Mouse (Mus musculus) heart, postnatal 36 days (tissue): ENCODE data around the gene Rtp4. TPM values are rescaled to one million over a fixed set of nuclear protein-coding genes. Genes with fewer than 3 reads are reported as not detected.

Experiments used
- DNase-seq, 2 experiments: peaks; one replicate each; pipeline ENCODE4 v3.0.0; 2021 to 2022
- intact Hi-C: fragments of 180-260 bp; cut with DNase I; formaldehyde crosslinking; loops from one replicate; pipeline ENCODE4 v1.15.1; 2025
- total RNA-seq, 2 experiments: library from RNA; stranded (reverse); gene quantifications; 2 replicates each; pipeline ENCODE4 v1.2.3; 2021

Rtp4 gene
- total RNA-seq, 2 experiments from 2014 or later: 6.5 to 11.9 TPM

DNA sequence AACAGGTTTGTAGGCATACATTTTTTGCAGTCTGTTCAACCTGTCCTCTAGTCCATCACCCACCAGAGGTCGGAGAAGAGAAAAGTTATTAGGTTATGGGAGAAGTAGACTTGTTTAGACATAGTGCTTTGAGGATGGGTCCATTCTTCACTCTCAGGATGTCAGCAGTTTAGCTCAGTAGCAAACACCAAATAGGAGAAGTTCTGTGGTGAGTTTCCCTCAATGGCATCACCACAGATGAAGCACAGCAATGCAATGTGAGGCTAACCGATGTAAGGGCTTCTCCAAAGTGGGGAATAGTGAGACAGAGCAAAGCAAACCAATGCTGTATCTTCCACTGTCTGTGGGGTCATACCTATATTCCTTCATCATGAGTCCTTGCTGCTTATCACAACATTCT lies 37.6 kb downstream of the Rtp4 start:
- intact Hi-C loops: no loop called here
- no peak for DNase-seq

DNA sequence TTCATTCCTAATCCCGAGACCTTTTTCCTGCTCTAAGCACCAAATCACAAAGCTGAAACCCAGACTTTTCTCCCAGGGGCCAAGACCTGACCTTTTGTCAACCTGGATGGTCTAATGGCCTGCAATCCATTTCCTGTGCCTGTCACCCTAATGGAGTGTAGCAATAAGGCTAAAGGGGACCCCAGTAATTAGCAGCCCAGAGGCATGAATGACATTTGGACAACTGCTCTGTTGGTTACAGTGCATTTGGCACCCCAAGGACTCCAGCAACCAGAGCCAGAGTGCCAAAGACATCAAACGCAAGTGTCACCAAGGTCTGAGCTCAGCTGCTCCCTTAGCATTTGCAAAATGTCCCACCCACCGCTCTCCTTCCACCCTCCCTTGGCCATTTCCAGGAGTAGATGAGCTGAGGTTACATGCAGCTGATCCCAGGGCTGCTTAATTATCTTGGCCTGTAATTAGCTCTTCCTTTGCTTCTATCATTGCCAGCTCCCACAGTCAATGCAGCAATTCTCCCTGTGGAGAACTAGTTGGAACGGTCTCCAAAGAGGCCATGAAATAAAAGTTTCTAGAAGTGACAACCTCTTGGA lies 48.4 kb downstream of the Rtp4 start:
- no peak for DNase-seq
- intact Hi-C loops: no loop called here

DNA sequence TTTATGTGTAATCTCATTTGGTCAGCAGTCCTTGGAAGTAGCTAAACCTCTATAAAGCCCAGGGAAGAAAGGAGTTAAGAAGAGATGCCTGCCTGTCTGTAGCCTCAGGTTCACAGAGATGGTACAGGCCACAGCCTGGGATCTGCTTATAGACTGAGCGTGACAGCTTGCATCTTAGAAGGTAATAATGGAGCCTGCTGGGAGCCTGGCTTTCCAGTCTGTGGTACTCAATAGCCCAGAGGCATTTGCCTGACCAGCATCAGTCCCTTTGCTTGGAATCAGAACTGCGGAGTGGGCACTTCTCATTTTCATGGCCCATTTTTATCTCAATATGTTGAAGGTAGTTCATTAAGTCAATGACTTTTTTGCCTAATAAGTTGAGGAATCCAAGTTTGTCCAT lies 54.5 kb downstream of the Rtp4 start:
- intact Hi-C loops: no loop called here
- DNase-seq: no peak

DNA sequence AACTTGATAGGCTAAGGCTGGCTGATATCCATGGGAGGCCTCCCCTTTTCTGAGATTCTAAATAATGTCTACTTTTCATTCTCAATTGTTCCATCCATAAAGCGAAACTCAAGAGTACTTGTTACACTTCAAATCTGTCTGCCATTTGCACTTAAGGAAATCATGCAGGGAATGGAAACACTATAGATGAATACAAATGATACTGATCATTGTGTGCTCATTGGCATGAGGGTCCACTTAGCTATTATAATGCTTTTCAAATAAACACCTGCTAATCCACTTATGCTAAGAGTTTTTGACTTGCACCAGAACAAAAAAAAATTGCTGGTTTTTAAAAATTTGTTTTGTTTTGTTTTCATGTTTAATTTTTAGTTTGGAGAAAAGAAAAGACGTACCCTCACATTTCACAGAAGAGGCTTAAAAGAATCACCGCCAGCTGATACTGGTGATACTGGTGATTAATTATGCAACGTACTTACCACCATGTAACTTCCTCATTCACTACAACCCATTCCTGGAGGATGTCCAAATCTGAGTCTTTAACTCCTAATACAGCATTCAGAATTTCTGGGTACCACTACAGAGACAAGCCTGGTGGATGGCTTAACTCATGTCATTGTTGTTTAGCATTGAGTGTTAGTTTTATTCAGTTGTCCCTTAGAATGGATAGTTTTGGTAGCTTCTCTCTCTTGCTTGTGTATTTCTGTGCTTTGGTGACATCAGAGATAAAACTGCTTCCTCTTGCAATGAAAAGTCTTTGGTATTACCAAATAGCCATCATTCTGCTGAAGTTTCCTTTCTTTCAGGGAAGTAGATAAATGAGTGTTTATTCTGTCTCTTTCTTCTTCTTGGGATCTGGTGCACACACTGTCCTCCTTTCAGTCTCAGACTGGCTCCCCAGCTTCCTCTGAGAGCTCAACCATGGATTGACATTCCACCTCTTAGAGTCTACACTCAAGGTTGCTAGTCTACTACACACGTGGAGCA lies 71.3 kb downstream of the Rtp4 start:
- intact Hi-C loops: no loop called here
- DNase-seq: no peak

DNA sequence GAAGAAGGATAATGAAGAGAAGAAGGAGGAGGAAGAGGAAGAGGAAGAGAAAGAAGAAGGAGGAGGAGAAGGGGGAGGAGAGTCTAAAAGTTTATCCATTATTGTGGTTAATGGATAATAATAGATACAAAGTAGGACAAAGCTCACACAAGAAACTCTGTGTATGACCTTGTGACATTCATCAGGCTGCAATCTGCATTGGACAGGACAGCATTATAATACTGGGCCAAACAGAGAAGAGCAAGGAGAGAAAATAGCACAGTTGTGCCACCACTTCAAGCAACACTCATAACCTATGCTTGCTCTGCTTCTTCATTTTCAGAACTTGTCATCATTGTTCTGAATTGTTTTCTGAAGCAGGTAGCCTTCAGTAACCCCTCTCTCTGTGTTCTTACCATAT lies 72.4 kb downstream of the Rtp4 start:
- DNase-seq: no peak
- intact Hi-C loops: no loop called here

DNA sequence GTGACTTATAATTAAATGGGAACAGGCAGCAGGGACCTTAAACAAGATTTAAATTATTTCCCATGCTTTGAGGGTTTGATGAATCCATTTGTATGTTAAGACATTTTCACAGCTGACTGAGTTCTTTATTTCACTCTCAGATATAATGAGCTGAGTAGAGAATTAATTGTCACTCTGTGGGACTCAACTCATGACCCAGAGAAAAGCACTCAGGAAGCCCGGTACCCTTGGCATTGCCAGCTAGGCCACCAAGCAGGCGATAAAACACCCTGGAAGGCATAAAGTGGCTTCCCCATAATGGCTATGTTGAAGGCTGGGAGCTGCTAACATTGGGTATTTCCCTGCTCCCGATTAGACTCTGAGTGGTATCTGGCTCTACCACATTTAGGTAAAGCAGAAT lies 76.6 kb downstream of the Rtp4 start:
- DNase-seq: no peak
- intact Hi-C loops: no loop called here

DNA sequence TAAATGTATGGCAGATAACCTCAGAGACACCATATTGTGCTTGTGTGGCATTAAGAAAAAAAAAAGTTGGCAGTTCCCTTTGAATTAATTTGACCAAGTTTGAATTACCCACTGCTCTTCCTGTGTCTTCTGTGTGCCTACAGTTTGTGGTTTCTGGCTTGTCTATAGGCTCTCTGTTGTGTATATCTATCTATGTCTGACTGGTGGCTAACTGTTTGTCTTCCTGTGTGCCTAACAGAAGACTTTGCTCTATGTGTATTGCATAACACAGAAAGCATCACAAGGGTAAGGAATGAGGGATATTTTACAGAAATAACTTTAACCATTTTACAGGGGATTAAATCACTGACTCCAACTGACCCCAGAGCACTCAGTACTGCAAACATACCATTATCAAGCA lies 77.9 kb downstream of the Rtp4 start:
- intact Hi-C loops: no loop called here
- DNase-seq: no peak

DNA sequence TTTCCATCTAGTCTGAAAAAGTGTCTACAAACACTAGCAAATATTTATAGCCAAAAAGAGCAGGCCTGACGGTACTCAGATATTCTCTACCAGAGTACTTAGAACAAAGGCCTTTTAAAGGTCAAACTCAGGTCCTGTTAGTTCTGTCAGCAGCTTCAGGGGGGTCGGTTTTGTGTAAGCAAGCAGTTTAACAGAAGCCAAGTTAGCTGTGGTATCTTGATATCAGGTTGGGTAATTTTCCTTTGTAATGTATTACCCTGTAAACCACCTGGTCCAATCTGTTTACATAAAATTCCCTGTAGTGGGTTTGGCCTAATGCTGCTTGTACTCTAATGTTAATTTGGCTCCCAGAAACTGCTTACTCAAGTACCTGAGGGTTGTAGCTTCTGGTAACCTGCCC lies 86.1 kb downstream of the Rtp4 start:
- no peak for DNase-seq
- intact Hi-C loops: no loop called here

DNA sequence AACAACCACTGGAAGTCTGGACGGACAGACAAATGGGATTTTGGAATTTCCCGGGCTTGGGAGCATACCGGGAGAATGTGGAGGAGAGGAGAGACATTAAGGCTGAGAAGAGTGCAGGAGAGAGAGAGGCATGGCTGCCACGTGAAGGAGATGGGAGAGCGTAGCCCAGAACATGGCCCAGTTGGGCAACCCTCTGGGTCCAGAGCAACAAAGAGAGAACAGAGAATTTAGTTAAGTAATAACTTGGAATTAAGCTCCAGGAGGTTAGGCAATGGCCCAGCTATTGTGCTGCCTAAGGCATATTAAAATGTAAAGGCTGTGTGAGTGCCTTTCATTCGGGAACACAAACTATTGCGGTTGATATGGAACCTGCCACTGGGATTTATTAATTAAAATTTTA lies 86.6 kb downstream of the Rtp4 start:
- intact Hi-C loops: no loop called here
- DNase-seq: no peak

DNA sequence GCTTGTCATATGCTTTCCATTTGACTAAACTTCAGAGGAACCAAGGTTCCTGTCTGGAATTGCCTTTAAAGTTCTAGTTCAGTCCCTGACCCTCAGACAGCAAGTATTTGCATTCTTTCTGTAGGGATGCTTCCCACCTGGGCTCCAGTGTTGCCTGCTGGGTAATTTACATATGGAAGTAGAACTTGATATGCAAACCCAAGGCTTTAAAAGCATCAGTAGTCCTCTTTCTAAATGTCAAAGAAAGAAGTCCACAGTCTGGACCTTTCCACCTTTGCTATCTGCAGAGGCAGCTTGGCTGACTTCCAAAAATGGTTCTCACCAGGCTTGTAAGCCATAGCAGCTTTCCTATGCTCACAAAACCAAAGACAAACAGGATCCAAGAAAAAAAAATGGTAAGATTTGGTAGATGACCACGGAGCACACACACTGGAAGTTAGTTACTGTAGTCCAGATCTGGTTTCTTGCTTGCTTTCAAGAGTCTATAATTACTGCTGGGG lies 87.9 kb downstream of the Rtp4 start:
- intact Hi-C loops: no loop called here

DNA sequence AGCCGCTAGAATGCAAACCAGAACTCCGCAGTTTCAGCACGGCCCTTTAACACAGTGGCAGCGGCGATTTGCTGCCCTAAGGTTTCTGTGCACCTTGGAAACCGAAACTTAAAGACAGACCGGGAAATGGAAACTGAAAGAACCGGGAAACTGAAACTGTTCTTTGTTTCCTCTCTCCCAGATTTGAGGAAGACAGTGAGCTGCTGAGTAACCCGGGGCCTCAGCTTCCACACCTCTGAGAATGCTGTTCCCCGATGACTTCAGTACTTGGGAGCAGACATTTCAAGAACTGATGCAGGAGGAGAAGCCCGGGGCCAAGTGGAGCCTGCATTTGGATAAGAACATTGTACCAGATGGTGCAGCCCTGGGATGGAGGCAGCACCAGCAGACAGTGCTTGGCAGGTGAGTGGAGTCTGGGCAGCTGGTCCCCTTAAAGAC lies 89.7 kb downstream of the Rtp4 start:
- DNase-seq: peak; percentile 63 to 72
- intact Hi-C loops: no loop called here

More for the DNA sequence above, 87.9 kb downstream of the Rtp4 start:
- no peak for DNase-seq

DNA sequence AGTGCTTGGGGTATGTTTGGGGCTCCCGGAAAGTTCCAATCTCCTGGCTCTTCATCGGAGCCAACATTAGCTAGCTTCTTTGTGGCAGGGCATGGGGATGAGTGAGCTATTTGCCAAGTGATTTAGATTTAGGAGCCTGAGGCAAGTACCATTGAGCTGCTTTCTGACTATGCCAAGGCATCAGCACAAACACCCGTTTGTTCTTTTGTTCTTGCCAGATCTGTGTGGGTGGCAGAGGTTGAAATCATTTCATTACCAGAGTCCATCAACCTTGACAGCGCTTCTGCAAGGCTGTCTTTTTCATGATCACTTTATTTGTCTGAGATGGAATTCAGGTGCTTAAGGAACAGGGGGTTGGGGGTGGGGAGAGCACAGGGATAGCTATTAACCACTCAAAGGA lies 104.1 kb downstream of the Rtp4 start:
- intact Hi-C loops: no loop called here
- DNase-seq: no peak

DNA sequence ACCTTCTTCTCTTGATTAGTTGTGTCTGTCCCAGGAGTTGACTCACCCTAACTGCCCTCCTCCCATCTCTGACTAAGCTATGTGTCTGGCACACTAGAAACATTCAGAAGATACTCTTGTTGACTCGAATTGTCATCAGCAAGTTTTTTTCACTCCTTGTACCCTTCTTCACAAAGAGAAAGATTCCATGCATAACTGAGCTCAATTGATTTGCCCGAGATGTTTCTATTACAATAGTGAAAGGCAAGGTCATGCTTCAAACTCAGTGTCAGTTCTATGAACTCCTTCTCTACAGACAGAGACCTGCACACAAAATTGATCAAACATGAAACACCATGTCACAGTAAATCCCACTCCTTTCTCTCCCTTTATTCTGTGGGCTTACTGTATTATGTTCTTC lies 111.4 kb downstream of the Rtp4 start:
- intact Hi-C loops: no loop called here
- no peak for DNase-seq

DNA sequence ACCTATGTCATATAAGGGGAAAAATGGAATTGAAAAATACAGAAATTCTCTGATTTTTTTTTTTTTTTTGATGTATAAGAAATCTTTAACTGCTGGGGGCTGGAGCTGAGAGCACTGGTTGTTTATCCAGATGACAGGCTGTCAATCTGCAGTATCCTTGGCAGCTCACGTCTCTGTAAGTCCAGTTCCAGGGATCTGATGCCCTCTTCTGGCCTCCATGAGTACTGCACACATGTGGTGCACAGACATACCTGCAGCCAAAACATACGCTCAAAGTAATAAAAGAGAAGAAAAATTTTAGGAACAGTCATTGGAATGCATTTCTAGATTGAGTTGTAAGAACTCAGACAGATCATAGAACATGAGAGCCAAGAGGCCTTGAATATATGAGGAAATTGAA lies 112.6 kb downstream of the Rtp4 start:
- DNase-seq: peak in 1 of 2 experiments; percentile 20
- intact Hi-C loops: no loop called here

DNA sequence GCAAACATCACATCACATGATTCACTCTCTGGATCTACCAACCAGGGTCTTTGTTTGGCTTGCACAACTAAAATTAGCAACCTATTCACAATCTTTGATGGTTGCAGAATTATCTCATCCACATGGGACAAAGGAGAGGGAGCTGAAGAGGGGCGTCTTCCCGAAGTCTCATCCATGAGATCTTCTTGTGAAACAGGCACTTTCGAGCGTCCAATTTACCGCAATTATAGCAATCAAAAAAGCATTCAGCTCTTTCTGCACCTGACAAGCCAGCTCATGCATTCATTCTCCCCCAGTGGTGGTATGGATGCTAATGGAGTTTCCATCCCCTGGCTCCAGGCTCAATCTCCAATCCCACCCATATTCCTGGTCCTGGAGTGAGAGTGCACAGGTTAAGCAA lies 132.9 kb downstream of the Rtp4 start:
- intact Hi-C loops: no loop called here
- DNase-seq: no peak

DNA sequence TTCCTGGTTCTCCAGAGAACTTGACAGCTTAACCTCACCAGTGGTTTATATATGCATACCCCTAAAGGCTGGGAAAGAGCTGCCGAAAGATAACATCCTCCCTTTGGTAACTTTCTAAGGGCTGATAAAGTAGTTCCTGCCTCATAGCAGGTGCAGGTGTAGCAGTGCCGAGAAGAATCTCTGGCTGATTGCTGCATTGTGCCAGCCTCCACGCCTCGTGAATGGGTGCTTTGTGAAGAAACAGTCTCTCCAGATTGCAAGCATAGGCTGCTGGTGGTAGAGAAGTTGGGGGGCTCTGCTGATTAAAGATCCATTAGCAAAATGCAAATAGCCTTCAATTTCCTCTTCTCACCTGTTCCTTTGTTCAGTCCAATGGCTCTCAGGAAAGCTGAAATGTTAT lies 133.4 kb downstream of the Rtp4 start:
- DNase-seq: no peak
- intact Hi-C loops: no loop called here

DNA sequence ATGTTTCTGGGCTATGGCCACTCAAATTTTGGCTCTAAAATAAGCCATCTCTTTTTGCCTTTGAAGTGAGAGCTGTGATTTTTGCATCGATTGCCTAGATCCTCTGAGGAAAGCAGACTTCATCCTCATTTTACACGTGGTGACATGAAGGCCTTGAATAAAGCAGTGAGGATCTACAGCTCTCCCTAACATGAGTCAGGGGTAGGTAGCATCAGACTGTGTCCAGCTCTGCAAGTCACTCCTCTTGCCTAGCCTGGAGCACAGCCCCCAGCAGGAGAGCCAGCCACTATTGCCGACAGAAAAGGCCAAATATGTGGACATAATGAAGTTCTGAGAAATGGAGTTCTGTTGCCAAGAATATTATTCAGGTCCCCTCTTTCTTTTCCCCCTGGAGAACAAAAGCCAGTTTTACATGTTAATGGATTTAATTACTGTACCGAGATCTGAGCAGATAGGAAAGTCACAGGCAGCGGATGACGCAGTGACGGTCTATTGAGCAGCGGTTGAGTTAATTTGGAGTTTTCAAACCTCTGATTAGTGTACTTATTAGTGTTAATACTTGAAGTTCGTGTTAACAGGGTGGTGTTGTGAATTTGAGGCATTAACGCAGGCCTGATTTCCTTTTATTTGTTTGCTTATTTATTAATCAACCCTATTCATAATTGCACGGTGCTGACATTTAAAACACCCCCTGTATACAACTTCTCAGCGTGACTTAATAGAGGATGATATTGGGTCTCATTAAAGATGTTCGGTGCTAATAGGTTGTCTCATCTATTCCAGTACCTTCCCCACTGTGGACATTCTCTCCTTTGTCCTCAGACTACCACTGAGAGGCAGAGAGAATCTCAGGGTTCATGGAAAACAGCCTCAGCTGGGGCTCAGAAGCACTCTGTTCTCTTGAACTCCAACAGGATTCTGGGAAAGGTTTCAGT lies 139.8 kb downstream of the Rtp4 start:
- intact Hi-C loops: no loop called here
- DNase-seq: no peak
